Mouse (Mus musculus) thymus, adult 2 months (tissue): ENCODE measurements around the gene Apol7b.
"Not testable (repeated sequence)": the region's sequence is repeated elsewhere in the genome, so short reads cannot be mapped to it uniquely, and the experiment has no call there.

Experiments
- CTCF ChIP-seq: fragments of 200-500 bp; IDR thresholded peaks from 2 replicates; pipeline ENCODE4 v1.5.1; 2012; ENCODE audit warnings: mild to moderate bottlenecking, control low read depth, low read length, moderate library complexity, borderline replicate concordance; ENCODE audit not compliant: control insufficient read depth, poor library complexity, insufficient read depth; ENCODE audit errors: extremely low read depth
- POLR2A ChIP-seq: fragments of 200-500 bp; IDR thresholded peaks from 2 replicates; pipeline ENCODE4 v1.6.1; 2012; ENCODE audit warnings: mild to moderate bottlenecking, low read length, control low read depth, moderate library complexity; ENCODE audit not compliant: control insufficient read depth, poor library complexity, insufficient read depth; ENCODE audit errors: extremely low read depth

DNA sequence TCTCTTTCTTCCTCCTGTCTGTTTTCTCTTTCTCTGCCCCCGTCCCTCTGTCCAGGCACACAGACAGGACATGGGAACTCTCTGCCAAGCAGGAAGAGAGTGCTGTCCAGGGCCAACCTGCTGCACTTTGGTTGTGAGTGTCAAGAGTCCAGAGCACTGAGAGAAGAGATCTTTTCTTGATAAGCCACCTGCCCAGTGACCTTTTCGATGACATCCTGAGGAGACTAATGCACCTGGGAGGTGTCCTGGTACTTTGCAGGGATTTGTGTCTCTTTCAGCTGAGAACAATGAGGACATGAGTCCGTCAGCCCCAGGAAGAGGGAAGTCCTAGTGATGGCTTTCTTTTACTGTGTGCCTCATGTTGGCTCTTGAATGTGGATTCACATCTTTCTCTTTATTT is 53.5 kb downstream of the Apol7b start:
- not testable (repeated sequence) for TF ChIP-seq CTCF, POLR2A
